Mouse (Mus musculus) kidney, postnatal 0 days (tissue): ENCODE data around the gene Ect2l. TPM values are rescaled to one million over a fixed set of nuclear protein-coding genes. Genes with fewer than 3 reads are reported as not detected.

Experiments used
- ATAC-seq: fragments of 200-750 bp; cut with Nextera tagmentation; replicated peaks from 2 replicates; pipeline ENCODE4 v1.8.0; 2017; ENCODE audit warnings: low read depth, moderate number of reproducible peaks, moderate TSS enrichment, moderate library complexity; ENCODE audit not compliant: low FRiP score
- DNase-seq: peaks from one replicate; pipeline ENCODE4 v3.0.0-alpha.2; 2016; ENCODE audit warnings: low spot score
- H3K27ac ChIP-seq: fragments of 300-500 bp; sonication (generic); 2 replicates; pipeline ENCODE4 v1.5.1; 2014; ENCODE audit warnings: mild to moderate bottlenecking
- H3K27me3 ChIP-seq: fragments of 300-500 bp; sonication (generic); 2 replicates; pipeline ENCODE4 v1.6.1; 2014; ENCODE audit warnings: low read length, mixed read lengths; ENCODE audit not compliant: insufficient read depth
- H3K36me3 ChIP-seq: fragments of 300-500 bp; sonication (generic); 2 replicates; pipeline ENCODE4 v1.6.1; 2014; ENCODE audit warnings: low read length, mixed read lengths; ENCODE audit not compliant: insufficient read depth
- H3K4me1 ChIP-seq: fragments of 300-500 bp; sonication (generic); replicated peaks from 2 replicates; pipeline ENCODE4 v1.6.1; 2014; ENCODE audit warnings: antibody characterized with exemption, low read length, mixed read lengths; ENCODE audit not compliant: insufficient read depth
- H3K4me2 ChIP-seq: fragments of 300-500 bp; sonication (generic); 2 replicates; pipeline ENCODE4 v1.6.1; 2014; ENCODE audit warnings: mild to moderate bottlenecking, low read length, moderate library complexity, mixed read lengths
- H3K4me3 ChIP-seq: fragments of 300-500 bp; sonication (generic); replicated peaks from 2 replicates; pipeline ENCODE4 v1.5.1; 2014; ENCODE audit warnings: low read depth, low read length
- H3K9ac ChIP-seq: fragments of 300-500 bp; sonication (generic); 2 replicates; pipeline ENCODE4 v1.6.1; 2014; ENCODE audit warnings: low read depth, low read length
- H3K9me3 ChIP-seq: fragments of 300-500 bp; sonication (generic); replicated peaks from 2 replicates; pipeline ENCODE4 v1.6.1; 2016; ENCODE audit warnings: low read length, inconsistent platforms, mixed read lengths
- CTCF ChIP-seq: IDR thresholded peaks from 2 replicates; pipeline ENCODE4 v1.5.1; 2016; ENCODE audit warnings: antibody characterized with exemption, low read depth, mild to moderate bottlenecking, moderate library complexity
- WGBS: fragments of 180-500 bp; shearing (Covaris S2); extraction: QIAGEN DNeasy Blood & Tissue Kit; methylation state at CpG from one replicate; pipeline ENCODE4 v1.1.7; 2014; 5-methylcytosine and 5-hydroxymethylcytosine counted together
- polyA plus RNA-seq: library from polyadenylated mRNA; unstranded; fragments of >200 nt; fragmentation: Nextera tagmentation; extraction: Ambion mirVana; gene quantifications from 2 replicates; pipeline ENCODE4 v1.2.1, GENCODE M21; 2015

The Ect2l gene
- polyA plus RNA-seq, 1 experiment from 2014 or later: 0.17 TPM

GRCm38 (mm10) chr10:18210119-18210518 is 571 bp downstream of the Ect2l start:
- Histone ChIP-seq H3K9ac (no peak overlapping the region), H3K4me2 (peak overlapping the region; percentile 35; the same call in 1 of the 2 replicates), H3K27me3 (no peaks in the 10 kb centered on the region), H3K4me1 (no peaks in the 10 kb centered on the region), H3K4me3 (no peak overlapping the region), H3K27ac (peak overlapping the region; percentile 31), H3K36me3 (no peaks in the 10 kb centered on the region), H3K9me3 (no peaks in the 10 kb centered on the region)
- ATAC-seq (peak; percentile 10; the same call in 1 of the 2 replicates), DNase-seq (peak; percentile 68)
- 47% methylated on average over 6 of the region's 6 CpGs for WGBS
- TF ChIP-seq CTCF: no peak

- Histone ChIP-seq H3K27me3 (no peaks in the 10 kb centered on the region), H3K9ac (no peak overlapping the region), H3K27ac (no peak overlapping the region), H3K4me2 (no peak overlapping the region), H3K36me3 (no peaks in the 10 kb centered on the region), H3K4me1 (no peaks in the 10 kb centered on the region), H3K9me3 (no peaks in the 10 kb centered on the region), H3K4me3 (no peak overlapping the region)
- no peak for ATAC-seq
- no peak for TF ChIP-seq CTCF
- 22% methylated on average over 7 of the region's 7 CpGs for WGBS
- DNase-seq: no peak
These were observed 6.6 kb downstream of the Ect2l start for GRCm38 (mm10) chr10:18204067-18204466.

GRCm38 (mm10) chr10:18202401-18202800 is 8.3 kb downstream of the Ect2l start:
- H3K4me2 ChIP-seq: no peak overlapping the region
- no peaks in the 10 kb centered on the region for H3K4me1 ChIP-seq
- no peak for TF ChIP-seq CTCF
- H3K36me3 ChIP-seq: no peaks in the 10 kb centered on the region
- DNase-seq (no peak), ATAC-seq (no peak)
- H3K27ac ChIP-seq: no peak overlapping the region
- H3K4me3 ChIP-seq: no peak overlapping the region
- no peaks in the 10 kb centered on the region for H3K9me3 ChIP-seq
- H3K27me3 ChIP-seq: no peaks in the 10 kb centered on the region
- WGBS: 60% methylated on average over 3 of the region's 3 CpGs
- H3K9ac ChIP-seq: no peak overlapping the region

GRCm38 (mm10) chr10:18200656-18201055 is 10.0 kb downstream of the Ect2l start:
- no peaks in the 10 kb centered on the region for H3K27me3 ChIP-seq
- no peak overlapping the region for H3K4me3 ChIP-seq
- 77% methylated on average over 9 of the region's 9 CpGs for WGBS
- no peaks in the 10 kb centered on the region for H3K4me1 ChIP-seq
- no peak for DNase-seq
- no peak overlapping the region for H3K4me2 ChIP-seq
- no peaks in the 10 kb centered on the region for H3K9me3 ChIP-seq
- no peak overlapping the region for H3K27ac ChIP-seq
- TF ChIP-seq CTCF: no peak
- H3K36me3 ChIP-seq: no peaks in the 10 kb centered on the region
- no peak for ATAC-seq
- no peak overlapping the region for H3K9ac ChIP-seq

GRCm38 (mm10) chr10:18199919-18200318 is 10.8 kb downstream of the Ect2l start:
- no peaks in the 10 kb centered on the region for H3K9me3 ChIP-seq
- H3K4me3 ChIP-seq: no peak overlapping the region
- DNase-seq (no peak), ATAC-seq (no peak)
- H3K27me3 ChIP-seq: no peaks in the 10 kb centered on the region
- H3K27ac ChIP-seq: no peak overlapping the region
- no peaks in the 10 kb centered on the region for H3K36me3 ChIP-seq
- 77% methylated on average over 4 of the region's 4 CpGs for WGBS
- H3K4me2 ChIP-seq: no peak overlapping the region
- H3K9ac ChIP-seq: no peak overlapping the region
- no peaks in the 10 kb centered on the region for H3K4me1 ChIP-seq
- TF ChIP-seq CTCF: no peak

- no peak overlapping the region for H3K27ac ChIP-seq
- no peak overlapping the region for H3K4me2 ChIP-seq
- H3K36me3 ChIP-seq: no peaks in the 10 kb centered on the region
- no peak overlapping the region for H3K4me3 ChIP-seq
- peak; percentile 44; the same call in 1 of the 2 replicates for ATAC-seq
- no peaks in the 10 kb centered on the region for H3K4me1 ChIP-seq
- no peak for TF ChIP-seq CTCF
- no peak overlapping the region for H3K9ac ChIP-seq
- no peaks in the 10 kb centered on the region for H3K27me3 ChIP-seq
- no peak for DNase-seq
- H3K9me3 ChIP-seq: no peaks in the 10 kb centered on the region
- 70% methylated on average over 5 of the region's 5 CpGs for WGBS
These were observed 12.2 kb downstream of the Ect2l start for GRCm38 (mm10) chr10:18198286-18199015.
